Comparison of ENCODE assay signal across 8 mouse cellular contexts in genomic region chr11:69120221-69121000, GRCm38 (mm10). TPM values are rescaled to one million over a fixed set of nuclear protein-coding genes. Genes with fewer than 3 reads are reported as not detected.
DNase-seq lines count a peak whose midpoint lies in the region; ATAC-seq and TF ChIP-seq lines count a peak whose summit lies in the region.

Gene Hes7 (plus strand): TSS chr11:69120404.

- H3K9ac ChIP-seq in heart, embryonic 14.5 days (ENCODE audit: low read length): peak within 1 kb of the TSS; percentile 84
- H3K9ac ChIP-seq in liver, embryonic 12.5 days: peak within 1 kb of the TSS; percentile 74
- no peak within 1 kb of the TSS; the same call in none of the 2 replicates for H3K9ac ChIP-seq in stomach, embryonic 14.5 days (replicated peaks; ENCODE audit: low read depth, low read length)

- H3K4me3 ChIP-seq in layer of hippocampus, adult 2 months: peak within 1 kb of the TSS; percentile 72
- peak within 1 kb of the TSS; percentile 70 to 73 for H3K4me3 ChIP-seq in heart, embryonic 14.5 days (ENCODE audit: control insufficient read depth in 1 of 2, insufficient read depth in 1 of 2, low read depth in 1 of 2, low read length in 2 of 2)
- peak within 1 kb of the TSS; percentile 75 for H3K4me3 ChIP-seq in liver, embryonic 12.5 days
- peak within 1 kb of the TSS; percentile 71 for H3K4me3 ChIP-seq in stomach, embryonic 14.5 days (ENCODE audit: low read depth, low read length)

- no peak for DNase-seq in layer of hippocampus, adult 2 months (ENCODE audit: low spot score in 2 of 2)
- no peak for DNase-seq in layer of hippocampus, adult 9-10 months (ENCODE audit: low spot score)
- DNase-seq in cerebellum, postnatal 10 days: peak; percentile 38 to 44
- DNase-seq in spleen, adult 18-20 months: no peak
- no peak for DNase-seq in gastrocnemius, postnatal 10 days

- TF ChIP-seq CTCF in layer of hippocampus, adult 2 months (conservative IDR thresholded peaks at IDR 0.05): no peak

- WGBS in heart, embryonic 14.5 days: 3% methylated on average over 27 of the region's 27 CpGs
- 2% methylated on average over 27 of the region's 27 CpGs for WGBS in liver, embryonic 12.5 days (ENCODE audit: insufficient replicate concordance)
- WGBS in stomach, embryonic 14.5 days: 2% methylated on average over 27 of the region's 27 CpGs

- no peaks in the 10 kb centered on the region for H3K27me3 ChIP-seq in heart, embryonic 14.5 days (ENCODE audit: control insufficient read depth, insufficient read depth, low read length)
- H3K27me3 ChIP-seq in liver, embryonic 12.5 days (replicated peaks): peaks cover 46% of the 10 kb centered on the region
- H3K27me3 ChIP-seq in stomach, embryonic 14.5 days (ENCODE audit: control insufficient read depth, insufficient read depth, low read length): no peaks in the 10 kb centered on the region

- H3K36me3 ChIP-seq in heart, embryonic 14.5 days (ENCODE audit: control insufficient read depth, insufficient read depth, low read length): no peaks in the 10 kb centered on the region
- no peaks in the 10 kb centered on the region for H3K36me3 ChIP-seq in liver, embryonic 12.5 days
- no peaks in the 10 kb centered on the region for H3K36me3 ChIP-seq in stomach, embryonic 14.5 days (ENCODE audit: control insufficient read depth, insufficient read depth, low read length)

- H3K4me2 ChIP-seq in heart, embryonic 14.5 days (ENCODE audit: low read length): peak within 1 kb of the TSS; percentile 84
- peak within 1 kb of the TSS; percentile 99 for H3K4me2 ChIP-seq in liver, embryonic 12.5 days
- H3K4me2 ChIP-seq in stomach, embryonic 14.5 days (replicated peaks; ENCODE audit: low read depth, low read length): peak within 1 kb of the TSS; percentile 94

- no peaks in the 10 kb centered on the region for H3K9me3 ChIP-seq in heart, embryonic 14.5 days (ENCODE audit: control insufficient read depth, low read length)
- no peaks in the 10 kb centered on the region for H3K9me3 ChIP-seq in liver, embryonic 12.5 days (replicated peaks)
- no peaks in the 10 kb centered on the region for H3K9me3 ChIP-seq in stomach, embryonic 14.5 days (ENCODE audit: control insufficient read depth, low read depth, low read length)

- no peak for ATAC-seq in heart, embryonic 14.5 days (ENCODE audit: insufficient number of reproducible peaks, insufficient read depth, low FRiP score, low read depth)
- ATAC-seq in liver, embryonic 12.5 days: no peak
- ATAC-seq in stomach, embryonic 14.5 days (ENCODE audit: insufficient number of reproducible peaks, insufficient read depth, low FRiP score, low read depth): no peak

- peak within 1 kb of the TSS; percentile 95 for H3K27ac ChIP-seq in layer of hippocampus, adult 2 months
- H3K27ac ChIP-seq in heart, embryonic 14.5 days (replicated peaks in 1 of 2; ENCODE audit: control insufficient read depth in 1 of 2, insufficient read depth in 1 of 2, low read depth in 2 of 2, low read length in 2 of 2): peak within 1 kb of the TSS in 1 of 2 experiments; percentile 80; a peak in 1 of 4 replicates
- no peak within 1 kb of the TSS for H3K27ac ChIP-seq in liver, embryonic 12.5 days
- no peak within 1 kb of the TSS for H3K27ac ChIP-seq in stomach, embryonic 14.5 days (ENCODE audit: low read length)

- H3K4me1 ChIP-seq in heart, embryonic 14.5 days (ENCODE audit: control insufficient read depth in 2 of 2, insufficient read depth in 2 of 2, low read length in 2 of 2): peaks cover 10 to 28% of the 10 kb centered on the region in 2 experiments
- peaks cover 60% of the 10 kb centered on the region for H3K4me1 ChIP-seq in liver, embryonic 12.5 days
- H3K4me1 ChIP-seq in stomach, embryonic 14.5 days (ENCODE audit: control insufficient read depth, insufficient read depth, low read length): peaks cover 17% of the 10 kb centered on the region

RNA-seq across cellular contexts. Expression of gene Hes7, which starts in this region (rescaled TPM):
- total RNA-seq in layer of hippocampus, adult 2 months (2021): 1 to 10 TPM in 1 of 2 experiments, under 1 TPM in 1; 0.79 to 1.0 TPM
- 0.43 and 0.47 TPM in 2 replicates for polyA plus RNA-seq in heart, embryonic 14.5 days (2014; fragmentation: Nextera tagmentation; extraction: Ambion mirVana)
- polyA plus RNA-seq in liver, embryonic 12.5 days (2016; fragmentation: Nextera tagmentation; extraction: Ambion mirVana): 0.44 and 0.46 TPM in 2 replicates
- 0.39 and 0.54 TPM in 2 replicates for polyA plus RNA-seq in stomach, embryonic 14.5 days (2014; fragmentation: Nextera tagmentation; extraction: Ambion mirVana)
- total RNA-seq in gastrocnemius, postnatal 10 days (2021): not detected

Comparison
In these comparisons a context has a peak if more than half of its experiments do, and no peak if none do; other contexts are left out.
1. DNase-seq: peak in cerebellum, postnatal 10 days (2 of 2); none in layer of hippocampus, adult 2 months (0 of 2), layer of hippocampus, adult 9-10 months (single experiment), spleen, adult 18-20 months (0 of 2) and gastrocnemius, postnatal 10 days (single experiment).
2. Peak in every context shown above with its lines, with median percentiles within 50 percentile points of each other: H3K4me3 ChIP-seq and H3K4me2 ChIP-seq.